In the genomic region with DNA sequence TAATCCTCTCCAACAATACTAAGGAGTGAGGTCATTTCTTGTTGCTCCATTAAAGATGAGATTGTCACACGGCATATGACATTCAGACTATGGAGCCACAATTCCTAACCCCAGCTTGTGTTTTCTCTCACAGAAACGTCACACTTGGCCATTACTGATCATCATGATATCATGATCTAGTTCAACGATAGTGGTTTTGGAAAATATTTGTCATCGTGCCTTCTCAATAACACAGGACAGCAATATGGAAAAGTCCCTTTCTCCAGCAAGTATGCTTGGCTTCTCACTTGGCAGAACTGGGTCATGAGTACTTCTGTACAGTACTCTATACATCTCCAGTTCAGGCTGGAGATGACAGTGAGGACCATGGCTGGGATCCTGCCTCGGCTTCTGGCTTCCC, we compare ENCODE assay signal across 22 mouse cellular contexts.
"Had no signal": no experiment of that assay in that cellular context is flagged by ENCODE, and none has a peak within 500 bp of the region (broad histone marks: within the 10 kb centered on the region; RNA-seq: fewer than 3 reads in every experiment).

No protein-coding gene starts in this region.

- H3K27me3 ChIP-seq: limb, embryonic 12.5 days; limb, embryonic 15.5 days; midbrain, embryonic 13.5 days; neural tube, embryonic 12.5 days; neural tube, embryonic 15.5 days had no signal

- H3K4me3 ChIP-seq: left cerebral cortex, adult 2 months; limb, embryonic 12.5 days; limb, embryonic 15.5 days; midbrain, embryonic 13.5 days; neural tube, embryonic 12.5 days; neural tube, embryonic 15.5 days had no signal

- H3K27ac ChIP-seq: left cerebral cortex, adult 2 months; limb, embryonic 12.5 days; limb, embryonic 15.5 days; liver, embryonic 14.5 days; midbrain, embryonic 13.5 days; neural tube, embryonic 12.5 days; neural tube, embryonic 15.5 days had no signal

- H3K4me2 ChIP-seq: limb, embryonic 12.5 days; limb, embryonic 15.5 days; liver, embryonic 11.5 days; lung, embryonic 14.5 days; midbrain, embryonic 13.5 days; neural tube, embryonic 12.5 days; neural tube, embryonic 15.5 days had no signal

- H3K4me1 ChIP-seq: limb, embryonic 15.5 days; midbrain, embryonic 13.5 days; neural tube, embryonic 12.5 days had no signal

- H3K36me3 ChIP-seq: limb, embryonic 12.5 days; midbrain, embryonic 13.5 days; neural tube, embryonic 12.5 days; neural tube, embryonic 15.5 days had no signal

- DNase-seq: kidney, adult 18-20 months; kidney, postnatal 10 days; kidney, postnatal 36 days; layer of hippocampus, postnatal 36 days; left cerebral cortex, postnatal 4 days; liver, postnatal 0 days; lung, embryonic 14.5 days; lung, postnatal 10 days; lung, postnatal 36 days; right cerebral cortex, adult 18-20 months; right cerebral cortex, postnatal 14 days; right cerebral cortex, postnatal 4 days; thymus, adult 18-20 months; thymus, postnatal 36 days had no signal

- H3K9ac ChIP-seq: limb, embryonic 12.5 days; limb, embryonic 15.5 days; liver, embryonic 14.5 days; liver, postnatal 0 days; lung, embryonic 14.5 days; midbrain, embryonic 13.5 days; neural tube, embryonic 12.5 days; neural tube, embryonic 15.5 days had no signal

- ATAC-seq: liver, postnatal 0 days had no signal

- H3K9me3 ChIP-seq: limb, embryonic 12.5 days; limb, embryonic 15.5 days; midbrain, embryonic 13.5 days; neural tube, embryonic 12.5 days; neural tube, embryonic 15.5 days had no signal
